Mouse (Mus musculus): ENCODE data around the gene Unc5c.

The Unc5c gene

GRCm38 (mm10) chr3:141596461-141596860 is 131.4 kb downstream of the Unc5c start:
- no peak for DNase-seq (ENCODE audit: extremely low read depth, insufficient read length, low spot score)

GRCm38 (mm10) chr3:141596881-141597280 is 131.9 kb downstream of the Unc5c start:
- no peak for DNase-seq (ENCODE audit: extremely low read depth, insufficient read length, low spot score)

GRCm38 (mm10) chr3:141597974-141598373 is 133.0 kb downstream of the Unc5c start:
- no peak for DNase-seq (ENCODE audit: extremely low read depth, insufficient read length, low spot score)

- no peak for DNase-seq (ENCODE audit: extremely low read depth, insufficient read length, low spot score)
These were observed 133.9 kb downstream of the Unc5c start for GRCm38 (mm10) chr3:141598936-141599335.

GRCm38 (mm10) chr3:141601072-141601549 is 136.1 kb downstream of the Unc5c start:
- no peak for DNase-seq (ENCODE audit: extremely low read depth, insufficient read length, low spot score)

- DNase-seq (ENCODE audit: extremely low read depth, insufficient read length, low spot score), result no peak
These were observed 151.7 kb downstream of the Unc5c start for GRCm38 (mm10) chr3:141616718-141617117.

- DNase-seq (ENCODE audit: extremely low read depth, insufficient read length, low spot score), result no peak
These were observed 153.7 kb downstream of the Unc5c start for GRCm38 (mm10) chr3:141618675-141619074.

- no peak for DNase-seq (ENCODE audit: extremely low read depth, insufficient read length, low spot score)
These were observed 156.5 kb downstream of the Unc5c start for GRCm38 (mm10) chr3:141621496-141621895.

GRCm38 (mm10) chr3:141626935-141627638 is 162.1 kb downstream of the Unc5c start:
- no peak for DNase-seq (ENCODE audit: extremely low read depth, insufficient read length, low spot score)

- DNase-seq (ENCODE audit: extremely low read depth, insufficient read length, low spot score), result no peak
These were observed 162.6 kb downstream of the Unc5c start for GRCm38 (mm10) chr3:141627639-141627977.

GRCm38 (mm10) chr3:141629431-141629830 is 164.4 kb downstream of the Unc5c start:
- no peak for DNase-seq (ENCODE audit: extremely low read depth, insufficient read length, low spot score)

GRCm38 (mm10) chr3:141637900-141638299 is 172.9 kb downstream of the Unc5c start:
- DNase-seq (ENCODE audit: extremely low read depth, insufficient read length, low spot score), result no peak

GRCm38 (mm10) chr3:141644264-141644663 is 179.2 kb downstream of the Unc5c start:
- DNase-seq (ENCODE audit: extremely low read depth, insufficient read length, low spot score), result no peak

GRCm38 (mm10) chr3:141646588-141646987 is 181.6 kb downstream of the Unc5c start:
- DNase-seq (ENCODE audit: extremely low read depth, insufficient read length, low spot score), result no peak

GRCm38 (mm10) chr3:141650658-141651057 is 185.6 kb downstream of the Unc5c start:
- DNase-seq (ENCODE audit: extremely low read depth, insufficient read length, low spot score), result no peak

- DNase-seq (ENCODE audit: extremely low read depth, insufficient read length, low spot score), result no peak
These were observed 188.9 kb downstream of the Unc5c start for GRCm38 (mm10) chr3:141653915-141654314.

- DNase-seq (ENCODE audit: extremely low read depth, insufficient read length, low spot score), result no peak
These were observed 194.2 kb downstream of the Unc5c start for GRCm38 (mm10) chr3:141659041-141659789.

GRCm38 (mm10) chr3:141660065-141661062 is 195.3 kb downstream of the Unc5c start:
- DNase-seq (ENCODE audit: extremely low read depth, insufficient read length, low spot score), result no peak

- DNase-seq (ENCODE audit: extremely low read depth, insufficient read length, low spot score), result no peak
These were observed 224.1 kb downstream of the Unc5c start for GRCm38 (mm10) chr3:141689113-141689512.

- no peak for DNase-seq (ENCODE audit: extremely low read depth, insufficient read length, low spot score)
These were observed 225.7 kb downstream of the Unc5c start for GRCm38 (mm10) chr3:141690676-141691075.

- no peak for DNase-seq (ENCODE audit: extremely low read depth, insufficient read length, low spot score)
These were observed 226.4 kb downstream of the Unc5c start for GRCm38 (mm10) chr3:141691418-141691817.

Measured in 3134 (cell line).